Mouse (Mus musculus) ES-E14 (cell line): Measurements from ENCODE around the gene Fndc3a. TPM values are rescaled to one million over a fixed set of nuclear protein-coding genes. Genes with fewer than 3 reads are reported as not detected.
A peak's percentile ranks its signal among the peaks of the same experiment; 100 is the strongest.

ENCODE experiments used
- DNase-seq: peaks from one replicate; pipeline ENCODE4 v3.0.0-alpha.2; 2013; ENCODE audit warnings: low read depth, low spot score
- H3K27ac ChIP-seq: 2 replicates; pipeline ENCODE4 v1.5.1; 2012; ENCODE audit warnings: low read depth, mild to moderate bottlenecking, low read length, moderate library complexity, mixed read lengths; ENCODE audit not compliant: poor library complexity, insufficient read depth, severe bottlenecking
- H3K36me3 ChIP-seq: 2 replicates; pipeline ENCODE4 v1.6.1; 2012; ENCODE audit warnings: mild to moderate bottlenecking, low read length, moderate library complexity, mixed read lengths; ENCODE audit not compliant: control insufficient read depth, poor library complexity, insufficient read depth, severe bottlenecking
- H3K4me1 ChIP-seq, 2 experiments: fragments of 150-350 bp in 1 of 2; sonication (generic) in 1 of 2; 2 replicates each; pipeline ENCODE4 v1.6.1; 2012; ENCODE audit warnings: low read length in 2 of 2, mild to moderate bottlenecking in 1 of 2, mixed read lengths in 1 of 2; ENCODE audit not compliant: control insufficient read depth in 2 of 2, insufficient read depth in 2 of 2, poor library complexity in 1 of 2
- H3K4me3 ChIP-seq, 2 experiments: fragments of 150-350 bp in 1 of 2; sonication (generic) in 1 of 2; 2 replicates each; pipeline ENCODE4 v1.5.1; 2012; ENCODE audit warnings: low read length in 2 of 2, low read depth in 1 of 2, mild to moderate bottlenecking in 1 of 2, mixed read lengths in 1 of 2; ENCODE audit not compliant: insufficient read depth in 1 of 2, poor library complexity in 1 of 2, severe bottlenecking in 1 of 2
- H3K9ac ChIP-seq: 2 replicates; pipeline ENCODE4 v1.6.1; 2012; ENCODE audit warnings: low read depth, mild to moderate bottlenecking, low read length, mixed read lengths; ENCODE audit not compliant: poor library complexity, insufficient read depth, severe bottlenecking
- H3K9me3 ChIP-seq: fragments of 150-350 bp; sonication (generic); 2 replicates; pipeline ENCODE4 v1.6.1; 2012; ENCODE audit warnings: low read depth, mild to moderate bottlenecking, low read length; ENCODE audit not compliant: control insufficient read depth, insufficient read depth
- CHD2 ChIP-seq: IDR thresholded peaks from 2 replicates; pipeline ENCODE4 v1.6.1; 2014; ENCODE audit warnings: mild to moderate bottlenecking, low read depth, low read length, inconsistent platforms
- HCFC1 ChIP-seq: IDR thresholded peaks from 2 replicates; pipeline ENCODE4 v1.6.1; 2012; ENCODE audit warnings: low read length, inconsistent platforms, borderline replicate concordance; ENCODE audit not compliant: insufficient read depth
- MAFK ChIP-seq: IDR thresholded peaks from 2 replicates; pipeline ENCODE4 v1.6.1; 2014; ENCODE audit warnings: mild to moderate bottlenecking, low read depth, low read length, inconsistent platforms; ENCODE audit not compliant: insufficient read depth
- ZC3H11A ChIP-seq: IDR thresholded peaks from 2 replicates; pipeline ENCODE4 v1.6.1; 2012; ENCODE audit warnings: low read depth, mild to moderate bottlenecking, inconsistent platforms, low read length, borderline replicate concordance
- ZNF384 ChIP-seq: IDR thresholded peaks from 2 replicates; pipeline ENCODE4 v1.6.1; 2012; ENCODE audit warnings: low read depth, low read length, inconsistent platforms
- in situ Hi-C, 2 experiments: fragments of 600-800 bp; cut with MboI; formaldehyde crosslinking; loops; one replicate each; pipeline ENCODE4 v1.15.1; 2025; ENCODE audit warnings: low sequenced_read_pairs in 2 of 2, inconsistent platforms in 1 of 2; ENCODE audit not compliant: unreplicated experiment in 2 of 2
- total RNA-seq: library from RNA; depleted of rRNA; stranded (reverse); fragments of 300-350 nt; gene quantifications from 2 replicates; pipeline ENCODE4 v1.2.3, GENCODE M21; 2012

The Fndc3a gene
- total RNA-seq, 1 experiment, result 14.4 TPM

- Histone ChIP-seq H3K9ac (no peak overlapping the region), H3K36me3 (no peaks in the 10 kb centered on the region), H3K4me3 (no peak overlapping the region), H3K9me3 (no peaks in the 10 kb centered on the region), H3K4me1 (no peaks in the 10 kb centered on the region), H3K27ac (no peak overlapping the region)
- TF ChIP-seq HCFC1, result no peak
- no peak for TF ChIP-seq CHD2
- TF ChIP-seq ZNF384, result no peak
- no peak for TF ChIP-seq ZC3H11A
- no peak for TF ChIP-seq MAFK
- in situ Hi-C loops, result no loop called here
- DNase-seq, result no peak
Observed at GRCm38 (mm10) chr14:72516376-72516775, 193.4 kb downstream of the Fndc3a start.

- Histone ChIP-seq H3K27ac (no peak overlapping the region), H3K4me3 (no peak overlapping the region), H3K4me1 (peaks cover 2 to 7% of the 10 kb centered on the region in 2 experiments; a peak in 2 of 4 replicates), H3K9ac (no peak overlapping the region), H3K36me3 (no peaks in the 10 kb centered on the region), H3K9me3 (no peaks in the 10 kb centered on the region)
- DNase-seq, result peak; percentile 41
- TF ChIP-seq HCFC1, result no peak
- TF ChIP-seq CHD2, result no peak
- TF ChIP-seq MAFK, result no peak
- TF ChIP-seq ZNF384, result no peak
- no peak for TF ChIP-seq ZC3H11A
- in situ Hi-C loops, result no loop called here
Observed at GRCm38 (mm10) chr14:72506723-72507420, 202.9 kb downstream of the Fndc3a start.

- H3K9me3 ChIP-seq, result no peaks in the 10 kb centered on the region
- H3K9ac ChIP-seq, result no peak overlapping the region
- in situ Hi-C loops, result no loop called here
- peaks cover 2 to 7% of the 10 kb centered on the region in 2 experiments; a peak in 2 of 4 replicates for H3K4me1 ChIP-seq
- no peak overlapping the region for H3K4me3 ChIP-seq
- DNase-seq, result peak; percentile 9
- H3K27ac ChIP-seq, result no peak overlapping the region
- TF ChIP-seq ZNF384, result no peak
- no peak for TF ChIP-seq HCFC1
- no peak for TF ChIP-seq MAFK
- TF ChIP-seq ZC3H11A, result no peak
- no peak for TF ChIP-seq CHD2
- no peaks in the 10 kb centered on the region for H3K36me3 ChIP-seq
Observed at GRCm38 (mm10) chr14:72506018-72506722, 203.6 kb downstream of the Fndc3a start.

- Histone ChIP-seq H3K4me3 (no peak overlapping the region), H3K27ac (no peak overlapping the region), H3K36me3 (no peaks in the 10 kb centered on the region), H3K9me3 (no peaks in the 10 kb centered on the region), H3K4me1 (peaks cover 2 to 7% of the 10 kb centered on the region in 2 experiments; a peak in 2 of 4 replicates), H3K9ac (no peak overlapping the region)
- peak; percentile 15 for DNase-seq
- no peak for TF ChIP-seq MAFK
- TF ChIP-seq CHD2, result no peak
- no peak for TF ChIP-seq ZNF384
- in situ Hi-C loops, result no loop called here
Observed at GRCm38 (mm10) chr14:72504985-72505384, 204.8 kb downstream of the Fndc3a start.
